Mouse (Mus musculus) lung, embryonic 16.5 days (tissue): ENCODE results near the gene Bsnd. TPM values are rescaled to one million over a fixed set of nuclear protein-coding genes. Genes with fewer than 3 reads are reported as not detected.

Experiments
- ATAC-seq: fragments of 200-750 bp; cut with Nextera tagmentation; 2 replicates; pipeline ENCODE4 v1.8.0; 2017; ENCODE audit warnings: low read depth, mild to moderate bottlenecking, moderate library complexity
- H3K27ac ChIP-seq: fragments of 300-500 bp; sonication (generic); 2 replicates; pipeline ENCODE4 v1.5.1; 2014; ENCODE audit warnings: mild to moderate bottlenecking, control low read depth, low read length
- H3K27me3 ChIP-seq: fragments of 300-500 bp; sonication (generic); 2 replicates; pipeline ENCODE4 v1.6.1; 2014; ENCODE audit warnings: low read depth, low read length, mixed read lengths; ENCODE audit not compliant: control insufficient read depth, insufficient read depth
- H3K36me3 ChIP-seq: fragments of 300-500 bp; sonication (generic); 2 replicates; pipeline ENCODE4 v1.6.1; 2014; ENCODE audit warnings: low read length; ENCODE audit not compliant: control insufficient read depth, insufficient read depth
- H3K4me1 ChIP-seq: fragments of 300-500 bp; sonication (generic); replicated peaks from 2 replicates; pipeline ENCODE4 v1.6.1; 2014; ENCODE audit warnings: low read length, mixed read lengths; ENCODE audit not compliant: control insufficient read depth, insufficient read depth
- H3K4me2 ChIP-seq: fragments of 300-500 bp; sonication (generic); 2 replicates; pipeline ENCODE4 v1.6.1; 2014; ENCODE audit warnings: low read depth, low read length, control low read depth
- H3K4me3 ChIP-seq: fragments of 300-500 bp; sonication (generic); 2 replicates; pipeline ENCODE4 v1.5.1; 2014; ENCODE audit warnings: mild to moderate bottlenecking, low read length, control low read depth
- H3K9ac ChIP-seq: fragments of 300-500 bp; sonication (generic); 2 replicates; pipeline ENCODE4 v1.6.1; 2014; ENCODE audit warnings: low read length, control low read depth
- H3K9me3 ChIP-seq: fragments of 300-500 bp; sonication (generic); 2 replicates; pipeline ENCODE4 v1.6.1; 2016; ENCODE audit warnings: low read length; ENCODE audit not compliant: control insufficient read depth
- WGBS: fragments of 180-500 bp; shearing (Covaris S2); extraction: QIAGEN DNeasy Blood & Tissue Kit; methylation state at CpG from one replicate; pipeline ENCODE4 v1.1.7; 2014; 5-methylcytosine and 5-hydroxymethylcytosine counted together
- polyA plus RNA-seq: library from polyadenylated mRNA; unstranded; fragments of >200 nt; fragmentation: Nextera tagmentation; extraction: Ambion mirVana; gene quantifications from 2 replicates; pipeline ENCODE4 v1.2.1, GENCODE M21; 2015

Bsnd gene
- not detected in 2 replicates for polyA plus RNA-seq

DNA sequence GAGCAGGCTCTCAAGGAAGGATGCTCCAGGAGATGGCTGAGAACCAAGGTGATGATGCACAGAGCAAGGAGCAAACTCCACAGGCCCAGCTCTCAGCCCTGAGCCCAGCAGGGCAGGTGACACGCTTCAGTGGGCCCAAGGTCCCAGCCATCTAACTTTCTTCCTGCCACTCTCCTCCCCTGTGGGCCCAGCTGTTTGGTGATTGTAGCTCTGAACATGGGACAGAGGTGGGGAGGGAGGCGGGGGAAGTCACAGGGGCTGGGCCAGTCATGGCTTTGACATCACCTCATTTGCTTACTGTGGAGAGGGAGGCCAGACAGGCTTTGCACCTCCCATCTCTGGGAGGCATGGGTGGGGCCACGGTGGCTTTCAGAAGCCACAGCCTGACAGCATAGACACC is at the start of gene Bsnd:
Gene Bsnd, minus strand, starts transcription at position 168 of the 400 bp plus-strand sequence.
- H3K9me3 ChIP-seq, result no peaks in the 10 kb centered on the region
- no peak within 1 kb of the TSS for H3K4me3 ChIP-seq
- H3K27ac ChIP-seq, result no peak within 1 kb of the TSS
- ATAC-seq, result no peak
- H3K36me3 ChIP-seq, result no peaks in the 10 kb centered on the region
- no peak within 1 kb of the TSS for H3K9ac ChIP-seq
- H3K4me1 ChIP-seq, result no peaks in the 10 kb centered on the region
- H3K27me3 ChIP-seq, result no peaks in the 10 kb centered on the region; the same call in 1 of the 2 replicates
- 42% methylated on average over 3 of the region's 3 CpGs for WGBS
- no peak within 1 kb of the TSS for H3K4me2 ChIP-seq

DNA sequence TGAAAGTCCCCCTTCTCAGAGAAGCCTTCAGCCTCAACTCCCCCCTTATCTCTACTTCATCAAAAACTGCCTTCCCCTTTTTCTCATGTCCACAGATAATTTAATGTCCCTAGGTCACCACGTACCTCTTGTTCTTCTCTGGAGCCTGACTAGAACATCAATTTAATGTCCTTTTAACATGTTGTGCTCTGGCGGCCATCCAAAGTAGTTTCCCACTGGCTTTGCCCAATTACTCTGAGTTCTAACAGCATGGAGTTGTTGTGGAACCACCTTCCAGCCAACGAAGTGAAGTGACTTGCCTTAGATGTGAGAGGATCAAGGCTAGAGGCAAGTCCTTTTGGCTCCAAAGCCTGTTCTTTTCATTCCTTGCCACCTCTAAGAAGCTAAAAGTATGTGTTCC is 49.4 kb upstream of the Bsnd start:
- H3K4me2 ChIP-seq, result no peak overlapping the region
- H3K9ac ChIP-seq, result no peak overlapping the region
- H3K4me3 ChIP-seq, result no peak overlapping the region
- no peak for ATAC-seq
- no peaks in the 10 kb centered on the region for H3K9me3 ChIP-seq
- H3K27ac ChIP-seq, result no peak overlapping the region
- no peaks in the 10 kb centered on the region for H3K36me3 ChIP-seq
- 42% methylated on average over 3 of the region's 3 CpGs for WGBS
- H3K27me3 ChIP-seq, result no peaks in the 10 kb centered on the region
- H3K4me1 ChIP-seq, result no peaks in the 10 kb centered on the region

DNA sequence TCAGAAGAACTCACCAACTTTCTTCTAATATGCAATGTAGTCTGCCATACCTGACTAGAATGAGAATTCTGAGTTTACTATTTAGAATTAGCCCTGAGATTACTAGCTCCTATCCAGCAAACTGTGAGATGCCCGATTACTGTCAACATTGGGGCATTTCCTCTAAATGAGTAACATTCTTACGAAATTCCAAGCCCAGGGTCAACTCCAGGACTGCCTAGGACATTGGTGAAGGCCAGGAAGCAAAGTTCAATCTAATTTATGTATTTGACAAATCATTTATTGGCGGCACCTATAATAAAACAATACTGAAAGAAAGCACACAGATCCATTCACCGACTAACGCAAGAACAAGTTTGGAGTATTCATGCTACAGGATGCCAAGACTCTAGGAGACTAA is 47.7 kb upstream of the Bsnd start:
- Histone ChIP-seq H3K4me3 (no peak overlapping the region), H3K4me1 (no peaks in the 10 kb centered on the region), H3K9ac (no peak overlapping the region), H3K9me3 (no peaks in the 10 kb centered on the region), H3K4me2 (no peak overlapping the region), H3K27me3 (no peaks in the 10 kb centered on the region), H3K36me3 (no peaks in the 10 kb centered on the region), H3K27ac (no peak overlapping the region)
- 84% methylated on average over 5 of the region's 5 CpGs for WGBS
- ATAC-seq, result no peak

DNA sequence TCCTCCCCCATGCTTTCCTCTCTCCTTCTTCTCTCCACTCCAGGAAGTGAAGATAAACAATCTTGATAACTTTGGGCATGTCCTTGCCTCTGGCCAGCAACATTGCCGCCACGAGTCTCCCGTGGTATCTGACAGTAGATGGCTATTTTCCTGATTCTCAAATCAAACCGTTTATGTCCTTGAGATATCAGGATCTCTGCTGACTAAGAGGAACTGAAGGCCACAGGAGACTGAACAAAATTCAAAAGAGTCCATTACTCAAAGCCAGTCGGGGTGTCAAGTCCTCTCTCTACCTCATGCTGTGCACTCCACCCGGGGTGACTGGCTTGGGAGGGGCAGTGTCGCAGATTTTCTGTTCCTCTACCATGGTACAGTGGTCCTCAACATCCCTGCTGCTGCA is 42.2 kb upstream of the Bsnd start:
- Histone ChIP-seq H3K36me3 (no peaks in the 10 kb centered on the region), H3K9ac (no peak overlapping the region), H3K9me3 (no peaks in the 10 kb centered on the region), H3K4me1 (0 out of 2 replicates have a peak, but pooled peaks cover 3% of the 10 kb centered on the region), H3K4me2 (no peak overlapping the region), H3K27ac (no peak overlapping the region), H3K4me3 (no peak overlapping the region), H3K27me3 (no peaks in the 10 kb centered on the region)
- ATAC-seq, result no peak
- WGBS, result 31% methylated on average over 7 of the region's 7 CpGs

DNA sequence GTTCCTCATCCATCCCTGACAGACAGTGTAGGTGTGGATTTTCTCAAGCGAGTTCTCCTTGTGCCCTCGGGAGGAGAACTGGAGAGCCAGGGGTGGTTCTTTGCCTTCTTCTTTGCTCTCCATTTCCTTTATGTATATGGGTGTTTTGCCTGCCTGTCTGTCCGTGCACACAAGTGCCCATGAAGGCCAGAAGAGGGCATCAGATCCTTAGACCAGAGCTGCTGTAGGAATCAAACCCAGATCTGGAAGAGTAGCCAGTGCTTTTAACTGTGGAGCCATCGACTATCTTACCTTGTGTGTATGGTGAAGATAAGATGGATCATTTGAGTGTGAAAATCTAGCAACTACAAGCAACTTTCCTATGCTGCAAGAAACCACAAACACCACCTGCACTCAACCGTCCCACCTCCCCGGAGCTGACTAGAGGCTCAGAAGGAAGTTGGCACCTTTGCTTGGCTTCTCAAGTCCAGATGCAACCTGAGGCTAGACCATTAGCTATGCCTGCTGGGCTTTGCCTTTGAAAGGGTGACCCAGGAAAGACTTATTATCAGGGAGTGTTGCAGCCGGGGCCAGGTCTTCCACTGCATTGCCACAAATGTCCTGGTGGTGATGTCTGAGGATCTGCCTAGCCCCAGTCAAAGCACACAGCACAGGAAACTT is 41.5 kb upstream of the Bsnd start:
- no peak overlapping the region for H3K27ac ChIP-seq
- no peak for ATAC-seq

DNA sequence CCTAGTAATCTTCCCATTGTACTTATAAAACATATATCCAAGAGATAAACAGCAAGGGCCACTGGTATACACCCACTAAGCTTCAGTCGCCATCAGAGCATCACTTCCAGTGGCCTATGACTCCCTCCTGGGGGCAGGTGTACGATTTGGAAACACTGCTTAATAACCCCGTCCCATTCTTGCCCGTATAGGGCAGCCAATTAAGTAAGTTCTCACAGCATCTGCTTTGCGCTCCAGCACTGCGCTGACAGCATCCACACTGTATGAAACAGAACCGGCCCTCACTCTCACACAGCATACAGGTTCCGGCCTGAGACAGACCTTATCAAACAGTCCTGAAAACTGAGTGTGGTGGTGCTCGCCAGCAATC is 38.0 kb upstream of the Bsnd start:
- H3K9ac ChIP-seq, result no peak overlapping the region
- peak; percentile 27; the same call in 1 of the 2 replicates for ATAC-seq
- H3K27me3 ChIP-seq, result no peaks in the 10 kb centered on the region
- no peak overlapping the region for H3K4me3 ChIP-seq
- H3K36me3 ChIP-seq, result no peaks in the 10 kb centered on the region
- no peak overlapping the region for H3K4me2 ChIP-seq
- WGBS, result 62% methylated on average over 9 of the region's 9 CpGs
- H3K4me1 ChIP-seq, result 0 out of 2 replicates have a peak, but pooled peaks cover 3% of the 10 kb centered on the region
- no peaks in the 10 kb centered on the region for H3K9me3 ChIP-seq
- H3K27ac ChIP-seq, result no peak overlapping the region

More for the DNA sequence above, 41.5 kb upstream of the Bsnd start:
- Histone ChIP-seq H3K27me3 (no peaks in the 10 kb centered on the region), H3K4me3 (no peak overlapping the region), H3K9ac (no peak overlapping the region), H3K9me3 (no peaks in the 10 kb centered on the region), H3K36me3 (no peaks in the 10 kb centered on the region), H3K4me2 (no peak overlapping the region), H3K4me1 (0 out of 2 replicates have a peak, but pooled peaks cover 3% of the 10 kb centered on the region)
- WGBS, result 33% methylated on average over 7 of the region's 7 CpGs

DNA sequence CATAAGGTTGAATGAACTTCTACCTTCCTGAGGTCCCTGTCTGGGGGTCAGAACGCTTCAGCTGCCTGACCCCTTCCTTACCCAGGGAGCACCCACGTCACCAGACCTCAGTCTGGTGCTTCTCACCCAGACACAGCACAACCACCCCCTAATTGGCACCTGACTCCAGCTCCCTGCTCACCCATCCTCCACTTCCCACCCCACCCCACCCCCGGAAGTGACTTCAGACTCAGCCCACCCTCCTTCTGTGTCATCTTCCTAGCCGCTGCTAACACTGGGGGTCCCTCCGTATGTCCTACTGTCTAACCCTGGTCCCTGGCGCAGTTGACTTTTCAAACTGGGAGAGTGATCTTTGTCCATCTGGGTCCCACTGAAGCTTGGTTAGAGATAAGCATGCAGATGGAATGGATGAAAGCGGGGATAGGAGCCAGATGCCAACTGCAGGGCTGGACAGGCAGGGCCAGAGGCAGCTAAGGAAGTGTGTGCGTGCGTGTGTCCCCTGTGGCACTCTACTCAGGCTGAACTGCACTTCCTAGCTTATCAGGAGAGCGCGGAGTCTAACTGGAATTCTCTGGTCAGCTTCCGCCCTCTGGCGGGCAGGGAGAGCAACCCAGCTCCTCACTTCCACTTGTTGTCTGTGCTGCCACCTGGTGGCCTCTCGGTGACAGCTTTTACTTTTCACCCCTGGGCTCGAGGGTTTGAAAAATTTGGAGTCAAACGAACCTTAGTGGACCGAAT is 37.5 kb upstream of the Bsnd start:
- H3K4me3 ChIP-seq, result peak overlapping the region; percentile 24; the same call in 1 of the 2 replicates
- 0 out of 2 replicates have a peak, but pooled peaks cover 3% of the 10 kb centered on the region for H3K4me1 ChIP-seq
- ATAC-seq, result peak; percentile 90
- no peaks in the 10 kb centered on the region for H3K36me3 ChIP-seq
- H3K27me3 ChIP-seq, result no peaks in the 10 kb centered on the region
- peak overlapping the region; percentile 53 for H3K9ac ChIP-seq
- WGBS, result 11% methylated on average over 17 of the region's 17 CpGs
- no peaks in the 10 kb centered on the region for H3K9me3 ChIP-seq
- peak overlapping the region; percentile 46 for H3K4me2 ChIP-seq
- H3K27ac ChIP-seq, result no peak overlapping the region

DNA sequence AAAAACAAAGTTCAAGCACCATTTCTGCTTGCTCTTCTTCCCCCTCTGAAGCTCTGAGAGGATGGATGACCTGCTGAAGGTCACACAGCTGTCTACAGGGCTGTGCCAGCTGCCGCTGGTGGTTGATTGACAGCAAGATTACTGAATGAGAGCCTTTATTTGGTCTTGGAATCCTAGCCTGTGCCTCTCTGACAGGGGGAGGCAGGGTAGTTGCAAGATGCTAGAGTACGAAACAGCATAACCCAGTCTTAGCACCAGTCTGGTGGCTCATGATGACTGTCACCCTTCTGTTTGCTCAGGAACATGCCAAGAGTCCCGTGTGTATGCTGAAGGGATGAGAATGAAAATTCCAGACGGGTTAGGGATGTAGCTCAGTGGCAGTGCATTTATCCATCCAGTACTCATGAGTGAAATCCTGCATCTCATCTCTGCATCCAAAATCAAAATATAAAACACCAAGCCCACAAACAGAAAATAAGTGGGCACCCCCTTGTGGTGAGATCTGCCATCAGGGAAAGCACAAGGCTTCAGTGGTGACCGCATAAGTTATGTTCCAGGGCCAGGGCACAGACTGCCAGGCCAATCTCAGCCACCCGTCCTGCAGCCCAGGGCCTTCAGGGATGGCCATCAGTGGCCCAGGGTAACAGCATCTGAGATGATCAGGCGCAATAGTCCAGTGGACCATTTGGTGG is 35.9 kb upstream of the Bsnd start:
- Histone ChIP-seq H3K4me1 (0 out of 2 replicates have a peak, but pooled peaks cover 3% of the 10 kb centered on the region), H3K9ac (no peak overlapping the region), H3K4me2 (no peak overlapping the region), H3K9me3 (no peaks in the 10 kb centered on the region), H3K36me3 (no peaks in the 10 kb centered on the region), H3K4me3 (no peak overlapping the region), H3K27me3 (no peaks in the 10 kb centered on the region), H3K27ac (no peak overlapping the region)
- WGBS, result 58% methylated on average over 7 of the region's 7 CpGs
- ATAC-seq, result no peak

DNA sequence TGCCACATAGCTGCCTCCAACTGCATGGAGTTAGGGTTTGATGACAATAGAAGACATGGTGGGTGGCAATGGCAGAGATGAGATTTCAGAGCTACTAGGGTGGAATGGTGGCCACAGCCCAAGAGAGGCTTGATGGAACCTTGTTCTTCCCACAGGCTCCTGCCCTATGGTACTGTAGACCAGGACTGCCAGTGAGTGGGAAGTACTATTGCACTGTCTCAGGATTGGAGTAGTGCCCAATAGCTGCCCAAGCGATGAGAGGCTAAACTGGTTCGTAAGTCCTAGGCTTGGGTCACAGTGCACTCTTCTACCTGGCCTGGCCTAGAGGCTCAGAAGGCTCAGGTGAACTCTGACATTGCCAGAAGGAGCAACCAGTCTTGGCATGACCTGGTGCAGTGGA is 32.9 kb upstream of the Bsnd start:
- 0 out of 2 replicates have a peak, but pooled peaks cover 3% of the 10 kb centered on the region for H3K4me1 ChIP-seq
- H3K9me3 ChIP-seq, result no peaks in the 10 kb centered on the region
- no peak overlapping the region for H3K27ac ChIP-seq
- no peak overlapping the region for H3K9ac ChIP-seq
- no peaks in the 10 kb centered on the region for H3K27me3 ChIP-seq
- H3K36me3 ChIP-seq, result no peaks in the 10 kb centered on the region
- H3K4me3 ChIP-seq, result no peak overlapping the region
- no peak overlapping the region for H3K4me2 ChIP-seq
- 86% methylated on average over 2 of the region's 2 CpGs for WGBS
- ATAC-seq, result no peak
